Mouse (Mus musculus): ENCODE data around the gene Rgsl1. TPM values are rescaled to one million over a fixed set of nuclear protein-coding genes. Genes with fewer than 3 reads are reported as not detected.
"Not testable (repeated sequence)": the region's sequence is repeated elsewhere in the genome, so short reads cannot be mapped to it uniquely, and the experiment has no call there.

Rgsl1 gene
- polyA plus RNA-seq (2014; fragmentation: Nextera tagmentation; extraction: Ambion mirVana) = not detected in 2 replicates

GRCm38 (mm10) chr1:153844042-153844441 lies at the start of gene Rgsl1:
Gene Rgsl1 (minus strand): TSS chr1:153844142.
- no peaks in the 10 kb centered on the region for H3K27me3 ChIP-seq (ENCODE audit: control insufficient read depth, insufficient read depth, low read length)
- H3K9ac ChIP-seq (ENCODE audit: low read length) = no peak within 1 kb of the TSS
- no peaks in the 10 kb centered on the region for H3K36me3 ChIP-seq (ENCODE audit: control insufficient read depth, insufficient read depth, low read length)
- 94% methylated on average over 8 of the region's 8 CpGs for WGBS
- H3K4me2 ChIP-seq (ENCODE audit: low read depth, low read length, severe bottlenecking) = no peak within 1 kb of the TSS
- no peaks in the 10 kb centered on the region for H3K9me3 ChIP-seq (ENCODE audit: control insufficient read depth, low read length)
- H3K4me1 ChIP-seq (replicated peaks; ENCODE audit: control insufficient read depth, insufficient read depth, low read length) = no peaks in the 10 kb centered on the region
- ATAC-seq (replicated peaks; ENCODE audit: low FRiP score) = no peak
- no peak within 1 kb of the TSS for H3K4me3 ChIP-seq (ENCODE audit: low read depth, low read length)
- no peak for DNase-seq (ENCODE audit: low spot score)
- no peak within 1 kb of the TSS for H3K27ac ChIP-seq (ENCODE audit: low read depth, low read length)

DNA sequence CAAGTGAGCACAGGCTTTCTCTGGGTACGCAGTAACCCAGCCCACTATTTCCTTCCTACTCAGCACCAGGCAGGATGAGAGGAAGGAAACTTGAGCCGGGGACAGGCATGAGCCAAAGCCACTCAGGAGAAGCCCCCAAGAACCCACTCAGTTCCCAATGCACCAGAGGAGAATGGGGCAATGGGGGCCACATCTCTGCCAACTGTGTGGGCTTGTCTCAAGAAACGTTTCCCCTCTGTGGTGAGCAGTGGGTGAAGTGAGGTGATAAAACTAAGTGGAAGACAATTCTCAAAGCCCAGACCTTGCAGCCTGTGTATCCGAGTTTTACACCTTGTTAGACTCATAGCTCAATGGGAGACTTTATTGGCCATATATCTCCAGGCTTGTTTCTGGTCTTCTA lies 47.5 kb upstream of the Rgsl1 start, which contains the start of gene Teddm1a:
Gene Teddm1a (plus strand): TSS at position 301 of the 400 bp plus-strand sequence.
- Histone ChIP-seq H3K36me3 (ENCODE audit: control insufficient read depth, insufficient read depth, low read length) (no peaks in the 10 kb centered on the region), H3K27me3 (ENCODE audit: control insufficient read depth, insufficient read depth, low read length) (no peaks in the 10 kb centered on the region), H3K4me1 (replicated peaks; ENCODE audit: control insufficient read depth, insufficient read depth, low read length) (no peaks in the 10 kb centered on the region), H3K9ac (ENCODE audit: low read length) (no peak within 1 kb of the TSS), H3K9me3 (ENCODE audit: control insufficient read depth, low read length) (no peaks in the 10 kb centered on the region), H3K4me3 (ENCODE audit: low read depth, low read length) (no peak within 1 kb of the TSS), H3K4me2 (ENCODE audit: low read depth, low read length, severe bottlenecking) (no peak within 1 kb of the TSS), H3K27ac (ENCODE audit: low read depth, low read length) (no peak within 1 kb of the TSS)
- WGBS = 79% methylated on average over 4 of the region's 4 CpGs
- DNase-seq (ENCODE audit: low spot score) (no peak), ATAC-seq (replicated peaks; ENCODE audit: low FRiP score) (no peak)

DNA sequence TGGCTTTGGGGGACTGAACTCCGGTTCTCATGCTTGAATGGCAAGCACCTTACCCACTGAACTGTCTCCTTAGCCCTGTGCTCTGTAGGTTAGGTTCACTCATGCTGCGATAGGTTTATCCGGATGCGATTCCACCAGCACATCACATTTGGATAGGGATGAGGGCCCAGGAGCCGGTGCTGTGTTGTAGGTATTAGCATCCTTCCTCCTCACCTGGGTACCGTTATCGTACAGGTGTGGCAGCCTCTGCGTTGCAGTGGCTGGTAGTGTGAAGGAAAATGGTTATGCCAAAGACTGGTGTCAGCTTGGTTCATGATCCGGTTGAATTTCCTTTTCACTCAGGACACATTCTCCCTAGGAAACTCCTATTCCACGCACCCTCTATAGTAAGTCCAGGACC lies 46.2 kb upstream of the Rgsl1 start:
- H3K9ac ChIP-seq (ENCODE audit: low read length) = no peak overlapping the region
- ATAC-seq (replicated peaks; ENCODE audit: low FRiP score) (no peak), DNase-seq (ENCODE audit: low spot score) (no peak)
- no peaks in the 10 kb centered on the region for H3K4me1 ChIP-seq (replicated peaks; ENCODE audit: control insufficient read depth, insufficient read depth, low read length)
- H3K27me3 ChIP-seq (ENCODE audit: control insufficient read depth, insufficient read depth, low read length) = no peaks in the 10 kb centered on the region
- no peak overlapping the region for H3K4me2 ChIP-seq (ENCODE audit: low read depth, low read length, severe bottlenecking)
- 94% methylated on average over 10 of the region's 10 CpGs for WGBS
- no peak overlapping the region for H3K27ac ChIP-seq (ENCODE audit: low read depth, low read length)
- H3K9me3 ChIP-seq (ENCODE audit: control insufficient read depth, low read length) = no peaks in the 10 kb centered on the region
- no peaks in the 10 kb centered on the region for H3K36me3 ChIP-seq (ENCODE audit: control insufficient read depth, insufficient read depth, low read length)
- no peak overlapping the region for H3K4me3 ChIP-seq (ENCODE audit: low read depth, low read length)

DNA sequence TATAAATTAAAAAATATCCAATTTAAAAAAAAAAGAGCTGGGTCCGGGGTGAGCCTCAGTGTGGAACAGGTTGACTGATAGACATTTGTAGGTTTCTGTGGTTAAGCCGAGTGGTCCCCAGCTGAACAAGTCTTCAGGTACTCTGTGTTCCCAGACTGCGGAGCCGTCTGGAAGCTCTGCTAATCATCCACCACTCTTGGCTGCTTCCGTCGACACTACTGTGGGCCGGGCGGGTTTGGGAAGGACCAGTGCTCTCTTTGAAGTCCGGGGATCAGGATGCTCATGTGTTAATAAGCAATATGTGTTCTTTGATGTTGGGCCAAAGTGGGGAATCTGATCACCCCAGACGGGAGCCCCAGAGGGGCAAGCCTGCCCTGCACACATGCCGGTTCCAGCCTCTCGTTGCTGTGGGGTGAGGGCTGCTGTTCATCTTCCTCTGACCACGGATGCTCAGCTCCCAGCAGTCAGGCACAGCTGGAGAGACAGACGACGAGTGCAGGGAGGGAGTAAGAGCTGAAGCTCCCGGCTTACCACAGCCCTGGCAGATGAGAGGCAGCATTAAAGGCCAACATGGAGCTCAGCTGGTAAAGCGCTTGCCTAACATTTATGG lies 42.2 kb upstream of the Rgsl1 start:
- no peak for ATAC-seq (replicated peaks; ENCODE audit: low FRiP score)
- H3K4me1 ChIP-seq (replicated peaks; ENCODE audit: control insufficient read depth, insufficient read depth, low read length) = no peaks in the 10 kb centered on the region

DNA sequence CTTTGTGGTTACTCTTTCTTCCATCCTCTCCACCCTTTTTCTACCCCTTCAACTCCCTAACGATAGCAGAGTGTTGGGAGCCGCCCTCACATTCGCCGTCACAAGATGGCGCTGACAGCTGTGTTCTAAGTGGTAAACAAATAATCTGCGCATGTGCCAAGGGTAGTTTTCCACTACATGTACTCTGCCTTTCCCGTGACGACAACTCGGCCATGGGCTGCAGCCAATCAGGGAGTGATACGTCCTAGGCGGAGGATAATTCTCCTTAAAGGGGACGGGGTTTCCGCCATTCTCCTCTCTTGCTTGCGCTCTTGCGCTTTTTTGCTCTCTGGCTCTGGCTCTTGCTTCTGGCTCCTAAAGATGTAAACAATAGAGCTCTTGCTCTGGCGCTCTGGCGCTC lies 36.4 kb upstream of the Rgsl1 start:
- H3K27me3 ChIP-seq (ENCODE audit: control insufficient read depth, insufficient read depth, low read length); H3K9ac ChIP-seq (ENCODE audit: low read length); ATAC-seq (replicated peaks; ENCODE audit: low FRiP score); H3K9me3 ChIP-seq (ENCODE audit: control insufficient read depth, low read length); DNase-seq (ENCODE audit: low spot score); H3K4me2 ChIP-seq (ENCODE audit: low read depth, low read length, severe bottlenecking); H3K27ac ChIP-seq (ENCODE audit: low read depth, low read length); H3K4me3 ChIP-seq (ENCODE audit: low read depth, low read length); H3K36me3 ChIP-seq (ENCODE audit: control insufficient read depth, insufficient read depth, low read length); H3K4me1 ChIP-seq (replicated peaks; ENCODE audit: control insufficient read depth, insufficient read depth, low read length): not testable (repeated sequence)
- WGBS = 95% methylated on average over 17 of the region's 17 CpGs

More for the DNA sequence above, 42.2 kb upstream of the Rgsl1 start:
- Histone ChIP-seq H3K27ac (ENCODE audit: low read depth, low read length) (no peak overlapping the region), H3K27me3 (ENCODE audit: control insufficient read depth, insufficient read depth, low read length) (no peaks in the 10 kb centered on the region), H3K9ac (ENCODE audit: low read length) (no peak overlapping the region), H3K4me3 (ENCODE audit: low read depth, low read length) (no peak overlapping the region), H3K36me3 (ENCODE audit: control insufficient read depth, insufficient read depth, low read length) (no peaks in the 10 kb centered on the region), H3K9me3 (ENCODE audit: control insufficient read depth, low read length) (no peaks in the 10 kb centered on the region), H3K4me2 (ENCODE audit: low read depth, low read length, severe bottlenecking) (no peak overlapping the region)
- 52% methylated on average over 17 of the region's 17 CpGs for WGBS
- no peak for DNase-seq (ENCODE audit: low spot score)

DNA sequence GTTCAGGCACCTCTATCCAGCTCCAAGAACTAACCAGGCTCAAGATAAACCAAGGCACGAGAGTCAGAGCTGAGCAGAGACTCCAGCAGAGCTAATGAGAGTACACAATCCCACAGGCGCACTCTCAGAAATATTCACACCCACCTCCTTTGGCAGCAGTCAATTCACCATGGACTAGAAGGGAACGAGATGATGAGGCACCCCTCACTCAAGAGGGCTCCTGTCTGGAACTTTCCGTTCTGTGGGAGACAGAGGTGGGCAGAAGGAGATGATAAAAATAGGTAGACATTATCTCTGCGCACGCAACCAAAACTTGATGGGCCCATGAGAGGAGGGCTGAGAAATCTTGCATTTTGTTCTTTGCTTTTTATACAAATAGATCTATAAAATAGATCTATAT lies 30.1 kb upstream of the Rgsl1 start, which contains the start of gene Teddm1b:
Gene Teddm1b (plus strand): TSS at position 301 of the 400 bp plus-strand sequence.
- no peak for DNase-seq (ENCODE audit: low spot score)
- 90% methylated on average over 6 of the region's 6 CpGs for WGBS
- H3K36me3 ChIP-seq (ENCODE audit: control insufficient read depth, insufficient read depth, low read length) = no peaks in the 10 kb centered on the region

DNA sequence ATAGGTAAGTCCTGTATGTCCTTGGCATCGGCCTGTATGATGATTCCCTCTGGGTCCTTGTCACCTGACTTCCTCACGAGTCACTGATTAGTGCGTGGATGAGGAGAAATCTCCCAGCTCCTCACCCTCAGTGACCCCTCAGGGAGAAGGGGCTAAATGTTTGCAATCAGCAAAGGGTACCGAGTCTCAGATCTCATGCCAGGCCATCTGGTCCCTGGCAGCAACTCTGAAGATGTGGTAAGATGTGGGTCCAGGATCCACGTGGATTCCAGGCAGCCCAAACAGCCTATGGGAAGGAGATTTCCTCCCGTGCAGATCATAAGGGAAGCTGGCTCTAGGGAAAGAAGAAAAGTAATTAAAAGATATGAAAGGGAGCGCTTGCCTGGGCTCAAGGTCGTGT lies 12.0 kb upstream of the Rgsl1 start:
- Histone ChIP-seq H3K27me3 (ENCODE audit: control insufficient read depth, insufficient read depth, low read length) (no peaks in the 10 kb centered on the region), H3K9ac (ENCODE audit: low read length) (no peak overlapping the region), H3K4me3 (ENCODE audit: low read depth, low read length) (no peak overlapping the region), H3K27ac (ENCODE audit: low read depth, low read length) (no peak overlapping the region), H3K4me1 (replicated peaks; ENCODE audit: control insufficient read depth, insufficient read depth, low read length) (no peaks in the 10 kb centered on the region), H3K4me2 (ENCODE audit: low read depth, low read length, severe bottlenecking) (no peak overlapping the region), H3K36me3 (ENCODE audit: control insufficient read depth, insufficient read depth, low read length) (no peaks in the 10 kb centered on the region), H3K9me3 (ENCODE audit: control insufficient read depth, low read length) (no peaks in the 10 kb centered on the region)
- ATAC-seq (replicated peaks; ENCODE audit: low FRiP score) (no peak), DNase-seq (ENCODE audit: low spot score) (no peak)
- 86% methylated on average over 8 of the region's 8 CpGs for WGBS

More for the DNA sequence above, 30.1 kb upstream of the Rgsl1 start, which contains the start of gene Teddm1b:
- ATAC-seq (replicated peaks; ENCODE audit: low FRiP score) = no peak
- Histone ChIP-seq H3K27me3 (ENCODE audit: control insufficient read depth, insufficient read depth, low read length) (no peaks in the 10 kb centered on the region), H3K4me1 (replicated peaks; ENCODE audit: control insufficient read depth, insufficient read depth, low read length) (no peaks in the 10 kb centered on the region), H3K27ac (ENCODE audit: low read depth, low read length) (no peak within 1 kb of the TSS), H3K9me3 (ENCODE audit: control insufficient read depth, low read length) (no peaks in the 10 kb centered on the region), H3K4me2 (ENCODE audit: low read depth, low read length, severe bottlenecking) (no peak within 1 kb of the TSS), H3K9ac (ENCODE audit: low read length) (no peak within 1 kb of the TSS), H3K4me3 (ENCODE audit: low read depth, low read length) (no peak within 1 kb of the TSS)

- H3K4me1 ChIP-seq (replicated peaks; ENCODE audit: control insufficient read depth, insufficient read depth, low read length); H3K27me3 ChIP-seq (ENCODE audit: control insufficient read depth, insufficient read depth, low read length); H3K4me3 ChIP-seq (ENCODE audit: low read depth, low read length); H3K4me2 ChIP-seq (ENCODE audit: low read depth, low read length, severe bottlenecking); H3K27ac ChIP-seq (ENCODE audit: low read depth, low read length); H3K36me3 ChIP-seq (ENCODE audit: control insufficient read depth, insufficient read depth, low read length); H3K9me3 ChIP-seq (ENCODE audit: control insufficient read depth, low read length); H3K9ac ChIP-seq (ENCODE audit: low read length); ATAC-seq (replicated peaks; ENCODE audit: low FRiP score); DNase-seq (ENCODE audit: low spot score): not testable (repeated sequence)
- 80% methylated on average over 7 of the region's 7 CpGs for WGBS
Observed at GRCm38 (mm10) chr1:153852696-153853095, 8.8 kb upstream of the Rgsl1 start.

DNA sequence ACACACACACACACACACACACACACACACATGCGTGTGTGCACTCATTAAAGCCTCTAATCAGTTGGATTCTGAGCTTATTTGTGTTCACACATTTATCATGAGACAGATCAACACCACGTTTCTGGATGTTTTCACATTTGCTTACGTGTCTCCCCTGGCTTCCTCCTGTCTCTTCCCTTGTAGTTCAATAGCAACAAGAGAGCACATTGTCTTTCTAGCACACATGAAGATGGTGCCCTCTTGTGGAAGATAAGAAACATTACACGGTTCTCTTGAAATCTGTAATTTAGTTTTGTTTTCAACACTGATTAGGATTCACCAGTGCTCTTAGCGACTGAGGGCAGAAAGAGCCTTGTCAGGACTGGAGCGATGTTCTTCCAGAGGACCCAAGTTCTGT lies 2.9 kb upstream of the Rgsl1 start:
- H3K4me2 ChIP-seq (ENCODE audit: low read depth, low read length, severe bottlenecking) = no peak overlapping the region
- no peaks in the 10 kb centered on the region for H3K9me3 ChIP-seq (ENCODE audit: control insufficient read depth, low read length)
- no peak overlapping the region for H3K9ac ChIP-seq (ENCODE audit: low read length)
- DNase-seq (ENCODE audit: low spot score) (no peak), ATAC-seq (replicated peaks; ENCODE audit: low FRiP score) (no peak)
- no peaks in the 10 kb centered on the region for H3K27me3 ChIP-seq (ENCODE audit: control insufficient read depth, insufficient read depth, low read length)
- no peak overlapping the region for H3K4me3 ChIP-seq (ENCODE audit: low read depth, low read length)
- no peaks in the 10 kb centered on the region for H3K4me1 ChIP-seq (replicated peaks; ENCODE audit: control insufficient read depth, insufficient read depth, low read length)
- no peak overlapping the region for H3K27ac ChIP-seq (ENCODE audit: low read depth, low read length)
- no peaks in the 10 kb centered on the region for H3K36me3 ChIP-seq (ENCODE audit: control insufficient read depth, insufficient read depth, low read length)
- 32% methylated on average over 6 of the region's 6 CpGs for WGBS

Data from forebrain, embryonic 11.5 days (tissue).